Mouse (Mus musculus): ENCODE results near the gene Prkcz. TPM values are rescaled to one million over a fixed set of nuclear protein-coding genes. Genes with fewer than 3 reads are reported as not detected.
"Not testable (repeated sequence)": the region's sequence is repeated elsewhere in the genome, so short reads cannot be mapped to it uniquely, and the experiment has no call there.

Gene Prkcz
- total RNA-seq, 2 experiments from 2014 or later, result 2.6 to 3.0 TPM

DNA sequence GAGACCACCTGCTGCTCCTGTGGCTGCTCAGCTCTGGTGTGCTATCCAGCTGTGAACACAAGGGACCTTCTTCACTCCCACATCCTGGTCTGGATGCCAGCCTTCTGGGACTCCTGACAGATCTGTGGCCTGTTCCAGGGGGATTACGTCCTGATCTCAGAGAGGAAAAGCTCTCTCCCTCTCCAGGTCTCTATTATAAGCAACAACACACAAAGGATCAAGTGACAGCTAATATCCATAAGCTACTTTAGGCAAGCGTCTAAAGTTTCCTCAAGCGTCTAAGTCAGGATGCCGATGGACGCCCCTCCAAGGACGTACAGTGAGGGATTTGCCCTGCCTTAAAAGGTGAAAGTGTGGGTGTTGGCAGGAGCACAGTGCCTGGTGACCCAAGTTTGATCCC, 78.9 kb downstream of the Prkcz start:
- DNase-seq, result no peak

GRCm38 (mm10) chr4:155281652-155282051, 79.5 kb downstream of the Prkcz start:
- no peak for DNase-seq

GRCm38 (mm10) chr4:155281227-155281626, 79.9 kb downstream of the Prkcz start:
- no peak for DNase-seq

GRCm38 (mm10) chr4:155280768-155281121, 80.4 kb downstream of the Prkcz start:
- no peak for DNase-seq

DNA sequence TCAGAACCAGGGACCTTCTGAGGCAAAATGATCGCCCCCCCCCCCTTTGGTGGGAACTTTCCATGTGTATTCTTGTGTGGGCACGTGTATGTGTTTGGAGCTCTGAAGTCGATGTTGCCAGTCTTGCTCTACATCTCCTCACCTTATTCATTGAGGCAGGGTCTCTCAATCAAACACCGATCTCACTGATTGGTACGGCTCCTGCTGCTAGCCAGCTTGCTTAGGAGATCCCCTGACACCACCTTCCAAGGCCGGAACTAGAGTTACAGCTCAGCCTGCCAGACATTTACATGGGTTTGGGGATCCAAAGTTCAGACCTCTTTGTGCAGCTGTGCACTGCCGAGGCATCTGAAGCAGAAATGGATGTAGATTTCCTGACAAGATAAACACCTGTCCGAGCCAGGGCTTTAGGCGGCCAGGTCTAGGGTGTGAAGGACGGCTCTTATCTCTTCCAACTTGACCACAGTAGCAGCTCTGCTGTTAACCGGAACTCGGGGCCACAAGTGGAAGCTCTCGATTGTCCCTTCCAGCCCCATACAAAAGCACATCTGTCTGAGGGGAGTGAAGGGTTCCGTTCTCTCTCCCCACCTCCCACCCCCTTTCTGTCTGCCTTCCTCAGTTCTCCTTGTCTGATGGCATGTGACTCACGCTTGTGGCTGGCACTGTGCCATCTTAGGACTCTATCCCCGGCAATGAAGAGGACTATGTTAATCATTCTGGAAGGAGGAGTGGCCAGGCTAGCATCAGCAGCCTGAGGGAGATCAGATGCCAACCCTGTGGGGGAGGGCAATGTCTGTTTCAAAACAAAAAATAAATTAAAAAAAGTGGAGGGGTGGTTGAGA, 81.0 kb downstream of the Prkcz start:
- DNase-seq, result no peak

DNA sequence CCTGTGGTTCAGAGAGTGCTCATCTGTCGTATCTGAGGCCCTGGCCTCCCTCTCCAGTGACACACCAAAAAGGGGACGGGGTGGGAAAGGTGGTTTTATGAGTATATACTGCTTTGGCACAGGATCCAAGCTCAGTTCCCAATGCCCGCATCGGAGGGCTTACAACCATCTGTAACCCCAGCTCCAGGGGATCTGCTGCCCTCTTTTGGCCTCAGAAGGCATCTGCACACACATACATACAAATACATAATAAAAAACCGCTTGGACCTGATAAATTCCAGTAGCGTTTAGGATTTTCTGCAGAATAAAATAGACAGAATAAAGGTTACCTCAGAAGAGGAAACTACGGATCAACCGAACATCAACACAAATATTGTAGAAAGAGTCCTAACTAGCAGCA, 82.1 kb downstream of the Prkcz start:
- DNase-seq, result no peak

GRCm38 (mm10) chr4:155277963-155278362, 83.2 kb downstream of the Prkcz start:
- no peak for DNase-seq

DNA sequence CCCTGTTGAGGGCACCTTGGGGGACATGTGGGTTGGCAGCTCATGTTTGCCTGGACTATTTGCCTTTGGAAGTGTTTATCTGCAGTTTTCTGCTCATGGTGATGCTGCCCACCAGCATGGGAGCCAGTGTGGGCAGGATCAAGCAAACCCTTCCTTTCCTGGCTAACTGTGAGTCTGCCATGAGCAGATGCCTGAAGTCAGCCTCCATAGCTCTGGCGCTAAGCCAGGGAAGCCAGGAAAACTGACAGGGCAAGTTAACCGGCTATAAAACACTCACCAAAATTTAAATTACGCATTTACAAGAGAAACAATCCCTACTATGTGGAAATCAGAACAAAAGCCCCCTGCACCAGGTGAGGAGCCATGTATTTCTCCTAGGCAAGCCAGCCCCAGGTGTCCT, 86.3 kb downstream of the Prkcz start:
- no peak for DNase-seq

- DNase-seq, result no peak
Measured at GRCm38 (mm10) chr4:155274451-155274850, 86.7 kb downstream of the Prkcz start.

DNA sequence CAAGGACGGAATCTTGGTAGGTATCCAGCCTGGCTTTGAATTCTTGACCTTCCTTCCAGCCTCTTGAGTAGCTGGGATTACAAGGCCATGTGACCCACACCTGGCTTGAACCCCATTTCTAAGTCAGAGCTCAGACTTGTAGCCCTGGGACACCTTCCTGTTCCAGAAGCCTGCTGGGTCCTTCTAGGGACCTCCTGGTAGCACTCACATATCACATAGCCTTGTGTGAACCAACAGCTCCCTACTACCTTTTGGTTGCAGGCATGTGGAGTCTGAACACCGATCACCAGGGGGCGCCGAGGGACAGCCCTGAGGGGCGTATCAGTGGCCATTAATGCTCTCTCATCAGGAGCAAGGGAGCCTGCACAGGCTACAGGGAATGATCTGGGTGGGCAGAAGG, 92.8 kb downstream of the Prkcz start:
- DNase-seq, result peak; percentile 87

DNA sequence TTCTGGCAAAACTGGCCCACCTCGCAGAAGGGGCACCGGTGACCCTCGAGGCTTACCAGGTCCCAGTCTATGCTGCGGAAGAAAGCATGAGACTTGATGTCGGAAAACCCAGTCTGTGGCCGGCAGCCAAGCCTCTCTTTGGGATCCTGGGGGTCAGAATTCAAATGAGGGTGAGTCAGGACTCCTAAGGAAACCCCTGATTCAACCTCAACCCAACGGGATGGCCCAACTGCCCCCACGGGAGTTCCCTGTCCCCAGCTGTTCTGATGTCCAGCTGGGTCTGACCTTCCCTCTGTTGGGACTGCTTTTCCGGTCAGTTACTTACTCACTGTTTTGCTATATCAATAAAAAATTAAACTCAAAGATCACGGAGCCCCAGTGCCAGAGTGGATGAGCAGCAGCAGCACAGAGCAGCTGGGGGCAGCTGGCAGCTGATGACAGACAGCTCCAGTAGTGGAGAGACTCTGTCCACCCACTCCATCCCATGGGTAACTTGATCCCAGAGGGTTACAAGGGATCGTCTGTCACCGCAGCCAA, 93.5 kb downstream of the Prkcz start:
- peak; percentile 48 for DNase-seq

GRCm38 (mm10) chr4:155267047-155267543, 94.1 kb downstream of the Prkcz start:
- no peak for DNase-seq

- DNase-seq, result no peak
Measured at GRCm38 (mm10) chr4:155264521-155265321, 96.4 kb downstream of the Prkcz start.

DNA sequence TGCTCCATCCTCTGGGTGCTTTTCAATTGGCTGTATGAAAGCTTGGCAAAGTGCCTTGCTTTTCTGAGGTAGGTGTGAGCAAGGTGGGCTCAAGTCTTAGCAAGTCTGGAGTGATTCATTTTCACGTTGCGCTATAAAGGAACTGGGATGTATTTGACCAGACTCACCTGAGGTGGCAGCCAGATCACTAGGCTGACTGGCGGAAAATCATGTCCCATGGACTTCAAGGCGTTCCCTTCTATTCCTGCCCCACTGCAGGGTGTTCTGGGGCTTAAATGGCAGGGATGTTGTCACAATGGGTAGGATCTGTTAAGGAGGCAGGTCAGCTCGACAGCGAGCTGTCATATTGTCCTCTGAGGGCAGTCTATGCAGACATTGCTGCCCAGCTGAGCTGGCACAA, 108.9 kb downstream of the Prkcz start:
- DNase-seq, result no peak

DNA sequence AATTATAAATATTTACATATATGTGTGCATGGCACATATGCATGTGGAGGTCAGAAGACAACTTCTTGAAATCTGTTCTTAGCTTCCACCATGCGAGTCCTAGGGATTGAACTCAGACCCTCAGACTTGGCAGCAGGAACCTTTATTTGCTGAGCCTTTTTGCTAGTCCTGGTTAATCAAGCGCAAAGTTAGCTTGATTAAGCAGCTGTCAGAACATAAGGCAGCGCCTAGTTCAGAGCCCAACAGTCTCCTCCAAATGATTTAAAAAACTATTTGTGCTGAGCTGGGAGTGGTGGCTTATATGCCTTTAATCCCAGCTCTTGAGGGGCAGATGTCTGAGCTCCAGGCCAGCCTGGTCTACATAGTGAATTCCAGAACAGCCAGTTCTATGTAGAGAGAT, 110.0 kb downstream of the Prkcz start:
- DNase-seq, result no peak

- peak; percentile 20 for DNase-seq
Measured at GRCm38 (mm10) chr4:155250361-155251117, 110.6 kb downstream of the Prkcz start.

DNA sequence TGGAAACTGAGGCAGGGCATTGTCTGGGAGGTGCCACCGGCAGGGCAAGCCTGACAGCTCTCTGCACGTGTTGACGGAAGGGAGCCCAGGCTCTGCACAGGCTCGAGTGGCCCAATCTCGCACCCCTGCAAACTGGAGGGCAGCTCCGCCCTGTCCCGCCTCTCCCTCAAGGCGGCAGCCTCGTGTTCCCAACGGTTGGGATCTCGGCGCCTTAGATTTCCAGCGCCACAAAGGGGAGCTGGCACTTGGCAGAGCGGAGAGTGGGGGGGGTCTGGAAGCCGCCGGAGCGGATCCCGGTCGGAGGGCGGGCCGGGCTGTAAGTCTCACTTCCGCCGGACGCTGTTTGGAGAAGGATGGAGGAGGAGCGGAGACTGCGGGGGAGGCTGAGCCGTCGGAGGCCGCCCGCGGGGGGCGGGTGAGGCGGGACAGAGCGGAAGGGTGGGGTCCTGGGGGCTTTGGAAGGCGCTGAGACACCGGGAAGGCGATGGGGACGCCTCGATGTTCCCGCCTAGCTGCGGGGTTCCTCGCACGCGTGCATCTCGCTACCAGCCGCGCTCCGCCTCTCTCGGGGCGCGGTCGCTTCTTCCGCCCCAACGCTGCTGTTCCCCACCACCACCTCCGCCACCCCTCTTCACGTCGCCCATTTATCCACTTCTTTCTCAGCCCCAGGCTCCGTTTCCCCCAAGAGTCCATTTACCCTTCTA, 111.4 kb downstream of the Prkcz start, which contains the start of gene Faap20:
Gene Faap20, plus strand, starts transcription at position 155 of the 704 bp plus-strand sequence.
- DNase-seq, result peak; percentile 84

DNA sequence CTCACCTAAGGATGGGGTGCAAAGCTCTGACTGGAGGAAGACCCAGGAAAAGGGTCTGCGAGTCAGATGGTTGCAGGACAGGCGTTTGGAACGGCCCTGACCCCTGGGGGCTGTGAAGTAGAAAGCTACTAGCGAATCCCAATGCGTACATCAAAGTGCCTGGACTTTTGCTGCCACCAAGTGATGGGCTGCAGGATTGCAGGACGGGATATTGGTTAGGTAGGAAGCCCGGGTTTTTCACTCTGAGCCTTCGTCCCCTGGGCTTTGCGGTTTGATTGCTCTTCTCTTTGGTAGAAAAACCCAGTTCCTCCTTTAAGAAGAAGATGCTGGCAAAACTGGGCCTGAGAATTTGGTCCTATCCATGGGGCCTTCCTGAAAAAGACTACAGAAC, 111.9 kb downstream of the Prkcz start:
- DNase-seq, result peak; percentile 91

- not testable (repeated sequence) for DNase-seq
Measured at GRCm38 (mm10) chr4:155248054-155248453, 113.1 kb downstream of the Prkcz start.

- peak; percentile 69 for DNase-seq
Measured at GRCm38 (mm10) chr4:155246691-155247105, 114.5 kb downstream of the Prkcz start.

GRCm38 (mm10) chr4:155245770-155246492, 115.2 kb downstream of the Prkcz start:
- DNase-seq, result no peak

All from gastrocnemius, postnatal 10 days (tissue).